Mouse (Mus musculus): Measurements from ENCODE around the gene Dcaf12l1.
"Not testable (repeated sequence)": the region's sequence is repeated elsewhere in the genome, so short reads cannot be mapped to it uniquely, and the experiment has no call there.

Dcaf12l1 gene

DNA sequence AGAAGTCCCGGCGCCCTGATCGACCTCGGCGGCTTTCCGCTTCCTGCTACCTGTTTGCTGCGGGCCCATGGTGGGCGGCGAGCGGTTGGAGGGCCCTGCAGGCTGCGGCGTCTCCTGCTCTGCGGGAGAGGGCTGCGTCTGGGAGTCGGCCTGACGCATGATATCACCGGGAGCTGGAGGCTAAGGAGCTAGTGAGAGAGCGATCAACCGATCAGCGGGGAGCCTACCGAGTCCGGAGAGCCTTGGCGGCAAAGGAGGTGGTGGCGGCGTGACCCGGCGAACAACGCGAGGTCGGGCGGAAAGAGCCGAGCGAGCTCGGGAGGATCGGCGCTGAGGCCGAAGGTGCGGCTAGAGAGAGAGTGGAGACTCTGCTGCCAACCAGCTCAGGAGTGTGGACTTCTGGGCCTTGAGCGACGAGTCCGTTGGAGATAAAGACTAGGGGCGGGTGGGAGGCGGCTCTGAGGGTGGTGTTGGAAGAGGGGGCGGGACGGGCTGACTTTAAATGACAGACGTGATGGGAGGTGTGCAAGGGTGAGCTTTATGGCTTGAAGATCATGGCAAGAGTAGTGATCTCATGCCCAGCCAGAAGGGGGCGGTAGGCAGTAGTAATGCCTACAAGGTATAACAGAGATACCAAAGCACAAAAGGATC is at the start of gene Dcaf12l1:
Gene Dcaf12l1 (minus strand): TSS at position 437 of the 651 bp plus-strand sequence.
- in situ Hi-C loops (cut with MboI, MseI) = no loop called here

- in situ Hi-C loops (cut with MboI, MseI) = not testable (repeated sequence)
These were observed 19.4 kb upstream of the Dcaf12l1 start for GRCm38 (mm10) chrX:44809356-44809755.

DNA sequence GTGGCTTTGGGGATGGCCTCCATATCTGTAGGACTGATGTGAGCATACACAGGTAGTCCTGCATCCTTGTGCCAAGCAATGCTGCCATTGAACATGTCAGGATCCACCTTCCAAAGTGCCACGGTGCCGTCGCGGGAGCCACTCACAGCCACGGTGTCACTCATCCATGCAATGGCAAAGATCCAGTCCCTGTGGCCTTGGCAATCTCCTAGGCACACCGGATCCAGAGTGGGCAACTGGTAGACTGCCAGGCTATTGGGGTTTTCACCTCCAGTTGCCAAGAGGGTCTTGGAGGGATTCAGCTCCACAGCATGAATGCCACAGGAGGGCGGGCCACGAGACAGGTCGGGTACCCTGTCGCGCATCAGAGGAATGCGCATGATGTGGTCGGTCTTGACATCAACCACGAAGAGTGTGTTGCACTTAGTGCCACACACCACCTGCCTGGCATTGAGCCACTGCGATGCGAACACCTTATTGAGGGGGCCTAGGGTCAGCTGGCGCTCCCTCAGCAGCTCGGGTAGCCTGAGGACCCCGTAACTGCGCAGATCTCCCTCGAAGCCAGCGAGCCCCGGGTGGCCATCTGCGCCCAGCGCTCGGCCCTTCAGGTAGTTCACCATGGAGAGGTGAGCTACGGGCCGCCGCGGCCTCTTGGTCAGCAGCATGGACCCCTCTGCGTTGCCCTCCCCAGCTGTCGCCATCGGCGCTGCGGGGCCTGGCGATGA is 799 bp downstream of the Dcaf12l1 start:
- in situ Hi-C loops (cut with MboI, MseI) = no loop called here

All from T-helper 17 cell (primary cell).